Mouse (Mus musculus): ENCODE data around the gene Wdr18.
A peak's percentile ranks its signal among the peaks of the same experiment; 100 is the strongest.

Gene Wdr18

DNA sequence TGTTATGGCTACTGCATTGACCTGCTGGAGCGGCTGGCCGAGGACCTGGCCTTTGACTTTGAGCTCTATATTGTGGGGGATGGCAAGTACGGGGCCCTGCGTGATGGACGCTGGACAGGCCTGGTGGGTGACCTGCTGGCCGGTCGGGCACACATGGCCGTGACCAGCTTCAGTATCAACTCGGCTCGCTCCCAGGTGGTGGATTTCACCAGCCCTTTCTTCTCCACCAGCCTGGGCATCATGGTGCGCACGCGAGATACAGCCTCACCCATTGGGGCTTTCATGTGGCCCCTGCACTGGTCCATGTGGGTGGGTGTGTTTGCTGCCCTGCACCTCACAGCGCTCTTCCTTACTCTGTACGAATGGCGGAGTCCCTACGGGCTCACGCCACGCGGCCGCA lies 14.1 kb downstream of the Wdr18 start:
- DNase-seq (ENCODE audit: extremely low read depth, insufficient read length, low spot score), result no peak

DNA sequence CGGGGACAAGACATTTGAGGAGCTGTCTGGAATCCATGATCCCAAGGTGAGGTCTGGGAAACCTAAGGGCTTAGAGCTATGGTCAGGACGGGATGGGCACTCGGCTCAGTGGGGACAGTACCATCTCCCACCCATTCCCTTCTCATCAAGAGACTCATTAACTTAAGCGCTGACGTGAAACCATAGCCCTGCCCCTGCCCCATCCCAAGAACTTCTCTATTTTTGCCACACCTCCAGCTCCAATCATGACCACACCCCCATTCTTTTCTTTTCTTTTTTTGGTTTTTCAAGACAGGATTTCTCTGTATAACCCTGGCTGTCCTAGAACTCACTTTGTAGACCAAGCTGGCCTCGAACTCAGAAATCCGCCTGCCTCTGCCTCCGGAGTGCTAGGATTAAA lies 14.7 kb downstream of the Wdr18 start:
- no peak for DNase-seq (ENCODE audit: extremely low read depth, insufficient read length, low spot score)

DNA sequence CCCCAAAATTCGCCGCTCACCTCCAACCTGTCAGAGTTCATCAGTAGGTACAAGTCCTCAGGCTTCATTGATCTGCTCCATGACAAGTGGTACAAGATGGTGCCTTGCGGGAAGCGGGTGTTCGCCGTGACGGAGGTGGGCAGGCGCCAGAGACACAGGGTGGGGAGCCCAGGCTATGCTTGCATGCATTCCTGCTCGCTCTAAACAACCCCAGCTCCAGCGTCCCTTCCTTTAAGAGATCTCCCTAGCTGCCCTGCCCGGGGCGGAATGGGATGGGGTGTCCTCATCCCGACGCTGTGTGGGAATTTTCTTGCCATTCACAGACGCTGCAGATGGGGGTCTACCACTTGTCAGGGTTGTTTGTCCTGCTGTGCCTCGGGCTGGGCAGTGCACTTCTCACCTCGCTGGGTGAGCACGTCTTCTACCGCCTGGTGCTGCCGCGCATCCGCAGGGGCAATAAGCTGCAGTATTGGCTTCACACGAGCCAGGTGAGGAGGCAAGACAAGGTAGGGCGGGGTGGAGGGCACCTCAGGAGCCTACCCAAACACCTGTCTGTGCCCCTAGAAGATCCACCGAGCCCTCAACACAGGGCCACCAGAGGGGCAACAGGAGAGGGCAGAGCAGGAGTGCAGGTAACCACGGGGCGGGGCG lies 16.2 kb downstream of the Wdr18 start:
- no peak for DNase-seq (ENCODE audit: extremely low read depth, insufficient read length, low spot score)

DNA sequence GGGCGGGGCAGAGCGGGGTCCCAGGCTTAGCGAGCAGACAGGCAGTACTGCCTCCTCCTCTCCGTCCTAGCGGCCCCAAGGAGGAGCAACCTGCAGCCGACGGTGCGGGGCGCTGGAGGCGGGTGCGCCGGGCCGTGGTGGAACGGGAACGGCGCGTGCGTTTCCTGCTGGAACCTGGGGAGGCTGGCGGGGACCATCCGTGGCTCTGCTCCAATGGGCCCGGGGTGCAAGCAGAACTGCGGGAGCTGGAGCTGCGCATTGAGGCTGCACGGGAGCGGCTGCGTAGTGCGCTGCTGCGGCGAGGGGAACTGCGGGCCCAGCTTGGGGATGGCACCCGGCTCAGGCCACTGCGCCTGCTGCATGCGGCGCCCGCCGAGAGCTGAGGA lies 16.8 kb downstream of the Wdr18 start:
- no peak for DNase-seq (ENCODE audit: extremely low read depth, insufficient read length, low spot score)

DNA sequence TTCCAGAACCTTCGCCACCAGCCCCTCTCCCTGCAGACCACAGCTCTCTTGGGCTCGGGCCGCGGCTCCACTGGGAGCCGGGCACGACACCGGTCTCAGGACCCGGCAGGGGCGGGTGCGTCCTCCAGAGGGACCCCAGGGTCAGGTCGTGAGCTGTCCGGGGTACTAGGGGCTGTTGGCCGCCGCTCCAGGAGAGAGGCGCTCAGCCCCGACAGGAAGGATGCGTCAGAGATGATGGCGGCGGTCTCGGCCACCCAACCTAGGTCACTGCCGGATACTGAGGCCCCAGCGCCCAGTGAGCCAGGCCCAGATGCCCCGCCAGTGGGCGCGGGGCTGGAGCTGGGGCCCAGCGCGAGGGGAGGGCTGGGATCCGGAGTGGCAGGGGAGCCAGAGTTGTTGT lies 17.4 kb downstream of the Wdr18 start:
- no peak for DNase-seq (ENCODE audit: extremely low read depth, insufficient read length, low spot score)

DNA sequence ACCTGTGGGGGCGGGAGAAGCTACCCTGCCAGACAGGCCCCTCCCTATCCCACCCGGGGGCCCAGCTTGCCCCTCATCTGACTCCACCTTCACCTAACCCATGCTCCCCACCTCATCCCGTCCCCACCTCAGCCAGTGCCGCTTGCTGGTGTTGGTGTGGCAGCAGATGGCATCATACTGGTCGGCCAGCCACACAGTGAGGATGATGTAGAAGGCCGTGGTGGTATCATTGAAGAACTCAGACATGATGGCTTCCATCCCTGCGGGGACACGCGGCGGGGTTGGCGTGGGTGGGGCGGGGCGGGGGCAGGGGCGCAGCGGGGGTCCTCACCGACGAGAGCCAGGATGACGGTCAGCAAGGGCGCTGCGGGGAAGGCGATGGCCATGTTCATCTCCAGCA lies 18.1 kb downstream of the Wdr18 start:
- DNase-seq (ENCODE audit: extremely low read depth, insufficient read length, low spot score), result no peak

DNA sequence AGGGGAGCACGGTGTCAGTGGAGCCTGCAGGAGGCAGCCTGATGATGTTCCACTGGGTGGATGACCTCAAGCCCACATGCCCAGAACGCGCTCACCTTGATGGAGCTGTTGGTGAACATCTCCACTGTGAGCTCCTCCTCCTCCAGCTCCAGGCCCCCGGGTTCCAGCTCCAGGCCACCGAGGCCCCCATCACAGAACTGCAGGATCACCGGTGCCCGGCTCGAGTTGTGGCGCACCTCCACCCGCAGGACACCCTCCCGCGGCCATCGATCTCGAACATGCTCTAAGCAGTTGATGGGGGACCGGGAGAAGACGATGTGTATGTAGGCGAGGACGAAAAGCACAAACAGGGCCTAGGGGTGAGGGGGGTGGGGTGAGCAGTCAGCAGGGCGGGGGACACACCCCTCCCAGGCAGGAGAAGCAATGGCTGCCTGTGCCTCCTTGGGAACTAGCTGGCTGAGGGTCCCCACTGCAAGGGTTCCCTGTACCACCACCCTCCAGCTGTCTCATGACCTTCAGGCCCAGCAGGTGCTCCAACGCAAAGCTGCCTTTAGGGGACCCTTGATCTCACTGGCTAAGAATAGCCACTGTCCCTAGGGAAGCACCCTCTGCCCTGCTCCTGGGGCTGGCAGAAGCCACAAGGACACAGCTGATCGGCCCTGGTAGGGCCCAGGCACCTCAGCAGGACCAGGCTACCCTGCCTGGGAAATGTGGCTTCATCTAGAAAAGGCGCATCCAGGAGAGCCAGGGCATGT lies 19.6 kb downstream of the Wdr18 start:
- no peak for DNase-seq (ENCODE audit: extremely low read depth, insufficient read length, low spot score)

DNA sequence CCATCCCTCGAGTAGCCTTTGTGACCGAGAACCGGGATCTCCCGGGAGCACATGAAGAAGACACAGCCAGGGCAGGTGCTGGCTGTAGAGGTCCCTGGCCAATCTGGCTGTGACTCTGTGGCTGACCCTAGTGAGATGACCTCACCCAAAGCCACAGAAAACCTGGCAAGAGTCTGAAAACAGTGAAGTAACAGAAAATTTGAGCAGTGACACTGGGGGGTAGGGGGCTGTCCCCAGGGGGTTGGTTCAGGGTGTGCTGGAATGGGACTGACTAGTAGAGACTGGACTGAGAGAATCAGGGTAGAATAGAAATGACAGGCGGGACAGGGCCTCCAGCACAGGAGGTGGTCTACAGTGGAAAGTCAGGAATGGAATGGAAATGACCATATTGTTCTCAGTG lies 23.3 kb downstream of the Wdr18 start:
- DNase-seq (ENCODE audit: extremely low read depth, insufficient read length, low spot score), result no peak

DNA sequence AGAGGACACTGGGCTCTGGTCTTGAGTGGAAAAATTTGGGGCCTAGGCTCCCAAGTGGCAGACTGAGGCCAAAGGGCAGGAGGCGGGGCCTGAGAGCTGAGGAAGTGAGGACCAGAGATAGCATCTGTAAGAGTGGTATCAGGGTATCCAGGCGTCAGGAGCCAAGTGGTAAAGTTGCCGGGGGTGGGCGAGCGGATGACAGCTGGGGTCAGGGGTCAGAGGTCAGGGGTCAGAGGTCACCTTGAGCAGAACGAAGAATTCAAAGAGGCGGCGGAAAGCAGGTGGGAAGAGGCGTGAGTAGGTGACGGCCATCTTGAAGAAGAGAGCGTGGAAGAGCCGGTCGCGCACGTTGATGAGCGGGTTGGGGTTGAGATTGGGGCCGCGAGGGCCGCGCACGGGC lies 23.7 kb downstream of the Wdr18 start:
- peak; percentile 70 for DNase-seq (ENCODE audit: extremely low read depth, insufficient read length, low spot score)

DNA sequence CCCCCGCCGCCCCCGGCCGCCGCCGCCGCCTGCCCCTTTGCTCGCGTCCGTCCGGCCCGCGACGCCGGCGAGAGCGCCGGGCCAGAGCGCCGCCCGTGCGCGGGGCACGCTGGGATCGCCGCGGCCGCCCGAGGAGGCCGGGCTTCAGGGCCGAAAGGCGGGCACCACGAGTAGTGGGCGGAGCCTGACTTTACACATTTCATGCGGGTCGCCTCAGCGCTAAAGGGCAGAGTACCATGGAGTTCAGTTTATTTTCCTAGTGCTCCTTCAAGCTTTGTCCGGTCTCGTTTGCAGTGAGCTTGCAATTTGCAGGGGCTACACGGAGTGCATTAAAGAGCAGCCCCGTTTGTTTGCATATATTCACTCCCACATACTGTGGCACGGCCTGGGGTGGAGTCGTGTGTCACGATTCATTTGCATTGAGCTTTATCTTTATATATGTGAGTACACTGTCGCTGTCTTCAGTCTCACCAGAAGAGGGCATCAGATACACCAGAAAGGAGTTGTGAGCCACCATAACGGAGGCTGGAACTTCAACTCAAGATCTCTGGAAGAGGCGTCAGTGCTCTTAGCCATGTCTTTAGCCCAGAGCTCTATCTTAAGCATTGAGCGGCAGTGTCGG lies 24.4 kb downstream of the Wdr18 start, which contains the start of gene Tmem259:
Gene Tmem259 (minus strand): TSS at position 136 of the 622 bp plus-strand sequence.
- peak; percentile 82 for DNase-seq (ENCODE audit: extremely low read depth, insufficient read length, low spot score)

DNA sequence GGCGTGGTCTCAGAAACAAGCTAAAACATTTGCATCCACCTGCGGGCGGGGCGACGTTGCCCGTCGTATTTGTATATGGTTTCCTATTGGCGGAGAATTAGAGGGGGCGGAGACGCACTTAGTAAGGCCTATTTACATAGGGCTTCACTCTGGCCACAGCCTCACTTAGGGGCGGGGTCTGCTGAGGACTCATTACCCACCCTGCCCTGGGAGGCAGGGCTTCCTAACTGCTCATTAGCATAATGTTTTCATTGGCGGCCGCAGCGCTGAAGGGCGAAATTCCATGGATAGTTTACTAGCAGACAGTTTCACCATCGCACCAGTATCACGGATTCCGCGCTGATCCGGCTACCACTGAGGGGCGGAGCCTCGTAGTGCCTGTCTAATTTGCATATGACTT lies 24.9 kb downstream of the Wdr18 start:
- DNase-seq (ENCODE audit: extremely low read depth, insufficient read length, low spot score), result peak; percentile 94

DNA sequence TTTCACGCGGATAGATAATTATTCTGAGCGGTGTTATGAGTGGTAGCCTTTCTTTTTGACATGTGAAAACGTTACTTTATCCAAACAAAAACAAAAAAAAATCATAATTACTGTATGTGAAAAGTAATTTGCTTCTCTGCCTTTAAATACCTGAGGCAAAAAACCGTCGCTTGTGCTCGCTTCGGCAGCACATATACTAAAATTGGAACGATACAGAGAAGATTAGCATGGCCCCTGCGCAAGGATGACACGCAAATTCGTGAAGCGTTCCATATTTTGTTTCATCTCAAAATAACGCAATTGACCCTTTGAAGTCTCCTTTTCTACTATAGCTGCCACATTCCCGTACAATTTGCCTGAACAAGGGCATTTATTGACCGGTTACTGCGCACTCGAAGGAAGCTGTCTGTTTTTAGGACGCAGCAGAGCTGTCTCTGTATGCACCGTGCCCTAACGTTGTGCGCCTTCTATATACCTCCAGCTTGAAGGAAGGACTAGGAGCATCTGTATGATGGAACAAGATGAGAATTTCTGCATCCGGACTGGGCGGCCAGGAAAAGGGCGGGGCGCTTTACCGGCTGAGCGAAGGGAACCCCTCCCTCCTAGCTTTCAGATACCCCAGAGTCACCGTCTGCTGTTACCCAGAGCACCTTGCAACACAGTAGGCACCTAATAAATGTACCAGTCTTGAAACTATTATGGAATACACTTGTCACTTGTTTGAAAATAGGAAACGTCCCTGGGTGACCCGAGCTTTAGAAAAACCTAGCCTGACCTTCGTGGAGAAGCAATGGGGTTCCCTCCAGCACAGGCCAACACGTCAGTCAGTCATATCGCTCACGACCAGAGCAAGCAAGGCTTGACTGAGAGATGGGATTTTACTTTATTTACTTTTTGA lies 25.6 kb downstream of the Wdr18 start:
- peak; percentile 78 for DNase-seq (ENCODE audit: extremely low read depth, insufficient read length, low spot score)

DNA sequence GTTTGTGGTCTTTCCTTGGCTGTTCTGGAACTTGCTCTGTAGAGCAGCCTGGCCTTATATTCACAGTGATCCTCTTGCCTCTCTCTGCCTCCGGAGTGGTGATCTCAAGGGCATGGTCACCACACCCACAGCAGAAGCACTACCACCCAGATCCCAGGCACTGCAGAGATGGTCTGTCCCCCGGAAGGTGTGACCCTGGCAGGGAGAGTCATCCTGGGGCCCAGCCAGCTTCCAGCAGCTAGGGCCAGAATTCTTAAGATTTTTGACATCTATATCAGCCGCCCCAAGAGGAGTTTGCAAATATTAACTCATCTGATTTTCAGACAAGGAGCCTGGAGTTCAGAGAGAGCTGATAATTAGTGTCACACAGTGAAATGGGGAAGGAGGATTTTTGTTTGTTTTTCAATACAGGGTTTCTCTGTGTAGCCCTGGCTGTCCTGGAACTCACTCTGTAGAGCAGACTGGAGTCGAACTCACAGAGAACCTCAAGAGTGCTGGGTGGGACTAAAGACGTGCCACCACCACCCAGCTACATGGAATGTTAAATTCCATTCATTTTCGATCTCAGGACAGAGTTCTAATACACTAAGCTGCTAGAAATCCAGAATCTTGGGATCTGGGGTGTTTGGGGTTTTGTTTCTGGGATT lies 26.4 kb downstream of the Wdr18 start:
- DNase-seq (ENCODE audit: extremely low read depth, insufficient read length, low spot score), result peak; percentile 79

DNA sequence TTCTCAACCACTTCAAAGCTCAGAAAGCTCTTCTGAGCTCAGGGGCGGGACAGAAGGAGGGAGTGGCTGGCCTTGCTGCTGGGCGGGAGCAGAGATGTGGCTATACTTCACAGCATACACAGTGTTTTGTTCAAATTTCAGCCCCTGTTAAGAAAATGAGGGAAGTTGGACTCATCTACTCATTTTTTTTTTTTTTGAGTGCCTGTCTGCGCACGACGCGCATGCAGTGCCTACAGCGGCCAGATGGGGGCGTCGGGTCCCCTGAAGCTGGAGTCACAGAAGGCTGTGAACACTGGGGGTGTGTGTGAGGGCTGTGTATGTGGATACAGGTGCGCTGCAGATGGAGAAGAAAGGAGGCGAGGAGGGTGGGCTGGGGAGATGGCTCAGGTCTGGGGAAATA lies 27.0 kb downstream of the Wdr18 start:
- DNase-seq (ENCODE audit: extremely low read depth, insufficient read length, low spot score), result peak; percentile 93

DNA sequence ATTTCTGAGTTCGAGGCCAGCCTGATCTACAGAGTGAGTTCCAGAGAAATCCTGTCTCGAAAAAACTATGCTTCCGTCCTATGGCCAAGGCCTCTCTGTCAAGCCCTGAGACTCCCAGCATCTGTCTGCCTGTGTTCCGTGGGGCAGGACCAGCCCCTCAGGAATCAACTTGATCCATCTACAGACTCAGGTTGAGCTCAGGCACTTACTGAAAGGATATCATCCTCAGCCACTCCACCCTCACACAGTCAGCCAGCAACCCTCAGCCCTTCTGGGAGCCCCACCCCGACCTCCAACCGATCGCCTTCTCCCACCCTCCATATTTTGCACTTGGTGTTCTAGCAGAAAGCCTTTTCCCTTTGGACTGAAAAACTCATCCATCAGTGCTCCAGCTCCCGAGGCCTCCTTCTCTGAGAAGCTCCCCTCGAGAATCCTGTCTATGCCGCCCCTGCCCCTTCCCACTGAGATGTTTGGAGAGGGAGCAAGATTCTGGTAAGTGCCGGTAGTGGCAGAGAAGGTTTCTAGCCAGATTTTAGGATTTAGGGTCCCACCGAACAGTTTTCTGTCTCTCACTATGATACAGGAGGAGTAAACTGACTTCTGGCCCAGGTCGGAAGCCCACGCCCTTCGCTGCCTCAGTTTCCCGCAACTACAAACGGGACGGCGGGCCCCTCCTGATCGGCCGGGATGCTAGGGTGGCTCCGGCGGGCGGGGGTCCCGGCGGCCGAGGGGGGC lies 28.0 kb downstream of the Wdr18 start:
- peak; percentile 66 for DNase-seq (ENCODE audit: extremely low read depth, insufficient read length, low spot score)

DNA sequence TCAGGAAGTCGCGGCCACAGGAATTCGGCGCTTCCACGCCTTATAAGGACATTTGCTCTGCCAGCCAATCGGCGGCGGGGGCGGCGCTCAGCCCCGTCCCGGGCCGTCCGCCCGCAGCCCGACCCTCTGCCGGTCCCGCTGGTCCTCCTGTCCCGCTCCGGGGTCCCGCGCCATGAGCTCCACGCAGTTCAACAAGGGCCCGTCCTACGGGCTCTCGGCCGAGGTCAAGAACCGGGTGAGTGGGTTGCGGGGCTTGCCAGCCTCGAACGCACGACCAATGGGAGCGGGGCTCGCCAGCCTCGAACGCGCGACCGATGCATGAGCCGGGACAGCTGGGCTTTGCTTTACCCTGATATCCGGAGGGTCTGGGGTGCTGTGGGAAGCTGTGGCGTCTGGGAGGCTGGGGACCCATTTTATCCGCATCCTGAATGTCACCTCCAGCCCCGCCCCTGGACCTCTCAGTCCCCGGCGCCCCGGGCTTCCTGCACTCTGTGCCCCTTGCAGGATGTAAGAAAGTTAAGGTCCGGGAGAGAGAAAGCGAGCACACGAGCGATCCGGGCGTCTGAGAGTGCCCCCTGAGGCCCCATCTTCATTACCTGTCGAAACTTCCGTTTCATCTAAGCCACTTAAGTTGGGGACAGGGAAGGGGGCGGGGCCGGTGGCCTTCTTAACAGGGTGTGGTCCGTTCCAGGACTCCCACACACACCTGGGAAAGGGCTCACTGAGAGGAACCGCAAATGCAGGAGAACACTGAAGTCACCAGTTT lies 28.7 kb downstream of the Wdr18 start, which contains the start of gene Cnn2:
Gene Cnn2 (plus strand): TSS at position 79 of the 766 bp plus-strand sequence.
- peak; percentile 86 for DNase-seq (ENCODE audit: extremely low read depth, insufficient read length, low spot score)

DNA sequence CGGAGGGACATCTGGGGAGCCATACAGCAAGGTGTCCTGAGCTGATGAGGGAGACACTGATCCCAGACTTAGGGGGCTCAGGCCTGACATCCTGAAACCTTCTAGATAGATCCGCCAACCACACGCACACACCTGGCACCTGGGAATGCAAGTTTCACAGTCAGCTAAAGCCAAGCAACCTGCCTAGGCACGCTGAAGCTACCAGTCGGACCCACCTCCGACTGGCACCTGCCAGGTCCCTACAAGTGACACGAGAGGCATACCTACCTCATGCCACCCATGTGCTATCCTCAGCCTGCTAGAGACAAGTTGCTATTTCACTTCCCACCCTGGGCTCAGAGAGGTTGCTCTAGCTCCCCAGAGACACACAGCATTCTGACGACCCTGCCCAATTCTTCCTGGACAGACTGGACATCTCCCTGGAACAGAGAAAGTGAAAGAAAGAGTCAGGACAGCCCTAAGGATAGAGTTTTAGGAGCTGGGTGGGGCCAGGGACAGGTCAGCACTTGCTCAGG lies 29.4 kb downstream of the Wdr18 start:
- no peak for DNase-seq (ENCODE audit: extremely low read depth, insufficient read length, low spot score)

DNA sequence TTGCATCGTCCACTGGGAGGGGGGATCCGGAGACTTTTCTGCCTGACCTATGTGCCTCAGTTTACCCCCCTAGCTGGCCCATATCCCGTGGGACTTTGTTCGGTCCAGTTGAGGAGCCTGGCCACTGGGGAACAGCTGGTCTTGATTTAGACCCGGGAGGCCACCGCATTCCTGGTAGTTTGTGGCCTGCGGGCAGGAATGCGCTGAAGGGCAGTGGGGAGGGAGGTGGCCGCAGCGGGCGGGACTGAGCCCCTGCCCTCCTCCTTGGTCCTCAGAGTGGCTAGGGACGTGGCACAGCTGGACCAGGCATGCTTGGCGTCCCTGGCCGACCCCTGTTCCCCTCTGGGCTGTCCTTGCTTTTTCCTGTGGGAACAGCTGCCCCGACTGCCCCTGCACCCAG lies 29.9 kb downstream of the Wdr18 start:
- DNase-seq (ENCODE audit: extremely low read depth, insufficient read length, low spot score), result peak; percentile 85

DNA sequence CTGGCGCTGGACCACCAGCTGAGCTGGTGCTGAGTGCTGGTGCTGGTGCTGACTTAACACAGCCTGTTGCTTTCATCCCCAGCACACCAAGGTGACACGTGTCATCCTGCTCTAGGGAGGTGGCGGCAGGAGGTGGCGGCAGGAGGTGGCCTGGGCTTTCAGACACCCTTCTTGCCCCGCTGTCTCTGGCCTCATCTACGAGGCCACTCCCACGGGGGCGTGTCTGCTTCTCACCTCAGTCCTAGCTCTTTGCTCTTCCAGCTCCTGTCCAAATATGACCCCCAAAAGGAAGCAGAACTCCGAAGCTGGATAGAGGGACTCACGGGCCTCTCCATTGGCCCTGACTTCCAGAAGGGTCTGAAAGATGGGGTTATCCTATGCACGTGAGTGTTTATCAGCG lies 31.1 kb downstream of the Wdr18 start:
- no peak for DNase-seq (ENCODE audit: extremely low read depth, insufficient read length, low spot score)

Measured in 3134 (cell line).